Mouse (Mus musculus) ES-E14 (cell line): Measurements from ENCODE around the gene Car1. TPM values are rescaled to one million over a fixed set of nuclear protein-coding genes. Genes with fewer than 3 reads are reported as not detected.
"Not testable (repeated sequence)": the region's sequence is repeated elsewhere in the genome, so short reads cannot be mapped to it uniquely, and the experiment has no call there.

Experiments used
- DNase-seq: peaks from one replicate; pipeline ENCODE4 v3.0.0-alpha.2; 2013; ENCODE audit warnings: low read depth, low spot score
- H3K27ac ChIP-seq: 2 replicates; pipeline ENCODE4 v1.5.1; 2012; ENCODE audit warnings: low read depth, mild to moderate bottlenecking, low read length, moderate library complexity, mixed read lengths; ENCODE audit not compliant: poor library complexity, insufficient read depth, severe bottlenecking
- H3K36me3 ChIP-seq: 2 replicates; pipeline ENCODE4 v1.6.1; 2012; ENCODE audit warnings: mild to moderate bottlenecking, low read length, moderate library complexity, mixed read lengths; ENCODE audit not compliant: control insufficient read depth, poor library complexity, insufficient read depth, severe bottlenecking
- H3K4me1 ChIP-seq, 2 experiments: fragments of 150-350 bp in 1 of 2; sonication (generic) in 1 of 2; 2 replicates each; pipeline ENCODE4 v1.6.1; 2012; ENCODE audit warnings: low read length in 2 of 2, mild to moderate bottlenecking in 1 of 2, mixed read lengths in 1 of 2; ENCODE audit not compliant: control insufficient read depth in 2 of 2, insufficient read depth in 2 of 2, poor library complexity in 1 of 2
- H3K4me3 ChIP-seq, 2 experiments: fragments of 150-350 bp in 1 of 2; sonication (generic) in 1 of 2; 2 replicates each; pipeline ENCODE4 v1.5.1; 2012; ENCODE audit warnings: low read length in 2 of 2, low read depth in 1 of 2, mild to moderate bottlenecking in 1 of 2, mixed read lengths in 1 of 2; ENCODE audit not compliant: insufficient read depth in 1 of 2, poor library complexity in 1 of 2, severe bottlenecking in 1 of 2
- H3K9ac ChIP-seq: 2 replicates; pipeline ENCODE4 v1.6.1; 2012; ENCODE audit warnings: low read depth, mild to moderate bottlenecking, low read length, mixed read lengths; ENCODE audit not compliant: poor library complexity, insufficient read depth, severe bottlenecking
- H3K9me3 ChIP-seq: fragments of 150-350 bp; sonication (generic); 2 replicates; pipeline ENCODE4 v1.6.1; 2012; ENCODE audit warnings: low read depth, mild to moderate bottlenecking, low read length; ENCODE audit not compliant: control insufficient read depth, insufficient read depth
- CHD2 ChIP-seq: IDR thresholded peaks from 2 replicates; pipeline ENCODE4 v1.6.1; 2014; ENCODE audit warnings: mild to moderate bottlenecking, low read depth, low read length, inconsistent platforms
- HCFC1 ChIP-seq: IDR thresholded peaks from 2 replicates; pipeline ENCODE4 v1.6.1; 2012; ENCODE audit warnings: low read length, inconsistent platforms, borderline replicate concordance; ENCODE audit not compliant: insufficient read depth
- MAFK ChIP-seq: IDR thresholded peaks from 2 replicates; pipeline ENCODE4 v1.6.1; 2014; ENCODE audit warnings: mild to moderate bottlenecking, low read depth, low read length, inconsistent platforms; ENCODE audit not compliant: insufficient read depth
- ZC3H11A ChIP-seq: IDR thresholded peaks from 2 replicates; pipeline ENCODE4 v1.6.1; 2012; ENCODE audit warnings: low read depth, mild to moderate bottlenecking, inconsistent platforms, low read length, borderline replicate concordance
- ZNF384 ChIP-seq: IDR thresholded peaks from 2 replicates; pipeline ENCODE4 v1.6.1; 2012; ENCODE audit warnings: low read depth, low read length, inconsistent platforms
- in situ Hi-C, 2 experiments: fragments of 600-800 bp; cut with MboI; formaldehyde crosslinking; loops; one replicate each; pipeline ENCODE4 v1.15.1; 2025; ENCODE audit warnings: low sequenced_read_pairs in 2 of 2, inconsistent platforms in 1 of 2; ENCODE audit not compliant: unreplicated experiment in 2 of 2
- total RNA-seq: library from RNA; depleted of rRNA; stranded (reverse); fragments of 300-350 nt; gene quantifications from 2 replicates; pipeline ENCODE4 v1.2.3, GENCODE M21; 2012

The Car1 gene
- total RNA-seq, 1 experiment: not detected

DNA sequence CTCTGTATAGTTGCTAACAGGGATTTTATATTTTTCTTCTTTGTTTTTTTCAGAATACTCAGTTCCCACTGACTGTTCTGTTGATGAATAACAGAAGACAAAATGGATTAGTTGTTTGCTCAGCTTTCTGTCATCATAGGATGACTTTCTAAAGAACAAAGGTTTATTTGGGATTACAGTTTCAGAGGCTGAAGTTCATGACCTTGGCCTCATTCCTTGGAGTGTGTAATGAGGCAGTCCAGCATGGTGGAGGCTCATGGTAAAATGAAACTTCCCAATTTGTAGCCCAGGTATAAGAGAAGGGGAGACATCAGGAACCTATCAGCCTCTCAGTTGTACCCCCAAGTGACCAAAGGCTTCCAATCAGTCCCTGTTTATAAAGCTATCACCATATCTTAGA, 20.7 kb upstream of the Car1 start:
- Histone ChIP-seq H3K4me1 (no peaks in the 10 kb centered on the region), H3K27ac (no peak overlapping the region), H3K36me3 (no peaks in the 10 kb centered on the region), H3K4me3 (no peak overlapping the region), H3K9me3 (no peaks in the 10 kb centered on the region), H3K9ac (no peak overlapping the region)
- in situ Hi-C loops: no loop called here
- TF ChIP-seq HCFC1 (no peak), CHD2 (no peak)
- DNase-seq: no peak

DNA sequence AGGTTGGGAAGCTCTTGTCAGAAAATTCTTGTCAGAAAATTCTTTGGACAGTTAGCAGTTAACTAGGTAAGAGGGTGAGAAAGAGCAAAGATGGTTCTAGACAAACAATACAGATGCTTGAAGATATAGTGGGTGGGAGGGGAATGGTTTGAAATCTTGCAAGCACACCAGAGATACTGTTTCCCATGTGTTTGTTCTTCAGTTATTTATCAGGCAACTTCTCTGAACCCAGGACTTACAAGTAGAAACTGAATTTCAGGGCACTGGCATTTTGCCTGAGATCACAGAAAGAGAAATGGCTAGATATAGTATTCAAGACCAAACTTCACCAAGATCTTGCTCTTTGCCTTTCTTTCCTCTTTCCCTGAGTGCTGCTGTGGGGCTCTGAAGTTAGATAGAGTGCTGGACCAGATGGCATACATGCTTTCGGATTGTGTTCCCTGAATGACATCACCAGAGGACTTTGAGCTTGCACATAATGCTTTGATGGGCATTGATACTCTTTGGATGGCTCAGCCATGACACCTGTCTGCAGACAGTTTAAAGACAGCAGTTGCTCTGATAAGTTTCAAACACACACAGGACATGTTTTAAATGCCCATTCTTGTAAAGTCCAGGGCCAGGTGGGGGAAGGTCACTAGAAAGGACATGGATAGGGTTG, 11.8 kb upstream of the Car1 start:
- Histone ChIP-seq H3K9ac (no peak overlapping the region), H3K4me1 (no peaks in the 10 kb centered on the region), H3K9me3 (no peaks in the 10 kb centered on the region), H3K27ac (no peak overlapping the region), H3K4me3 (no peak overlapping the region), H3K36me3 (no peaks in the 10 kb centered on the region)
- in situ Hi-C loops: no loop called here
- TF ChIP-seq MAFK: no peak
- TF ChIP-seq ZNF384: no peak
- no peak for TF ChIP-seq HCFC1
- TF ChIP-seq ZC3H11A: no peak
- no peak for TF ChIP-seq CHD2
- DNase-seq: no peak

DNA sequence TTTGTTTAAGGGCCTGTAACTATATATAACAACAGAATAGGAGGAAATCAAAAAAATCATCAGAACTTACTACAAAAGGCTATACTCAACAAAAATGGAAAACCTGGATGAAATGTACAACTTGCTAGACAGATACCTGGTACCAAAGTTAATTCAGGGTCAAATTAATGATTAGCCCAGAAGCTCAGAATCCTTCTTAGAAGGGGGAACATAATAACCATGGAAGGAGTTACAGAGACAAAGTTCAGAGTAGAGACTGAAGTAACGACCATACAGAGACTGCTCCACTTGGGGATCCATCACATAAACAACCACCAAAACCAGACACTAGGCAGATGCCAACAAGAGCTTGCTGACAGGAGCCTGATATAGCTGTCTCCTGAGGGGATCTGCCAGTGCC, 7.2 kb upstream of the Car1 start:
- H3K36me3 ChIP-seq, DNase-seq, H3K4me3 ChIP-seq, in situ Hi-C loops, H3K4me1 ChIP-seq, H3K9me3 ChIP-seq, H3K9ac ChIP-seq, H3K27ac ChIP-seq: not testable (repeated sequence)

DNA sequence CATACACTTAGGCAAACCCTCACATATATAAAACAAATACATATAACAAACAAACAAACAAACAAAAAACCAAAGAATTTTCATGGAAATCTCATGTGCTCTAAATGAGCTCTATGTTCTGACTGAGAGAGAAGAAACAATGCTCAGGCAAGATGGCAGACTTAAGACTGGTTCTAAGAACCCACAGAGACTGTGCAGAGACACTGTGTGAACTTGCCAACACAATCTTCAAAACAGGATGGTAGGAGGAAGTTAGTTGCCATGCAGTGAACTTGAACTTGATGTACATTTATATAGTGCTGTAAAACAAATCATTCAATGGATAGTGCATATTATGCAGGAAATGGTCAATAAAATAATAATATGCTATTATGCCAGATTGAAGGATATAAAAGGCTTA, 1.5 kb downstream of the Car1 start:
- Histone ChIP-seq H3K4me1 (no peaks in the 10 kb centered on the region), H3K9me3 (no peaks in the 10 kb centered on the region), H3K27ac (no peak overlapping the region), H3K36me3 (no peaks in the 10 kb centered on the region), H3K9ac (no peak overlapping the region), H3K4me3 (no peak overlapping the region)
- TF ChIP-seq CHD2 (no peak), HCFC1 (no peak), ZC3H11A (no peak), ZNF384 (no peak)
- in situ Hi-C loops: no loop called here
- no peak for DNase-seq

DNA sequence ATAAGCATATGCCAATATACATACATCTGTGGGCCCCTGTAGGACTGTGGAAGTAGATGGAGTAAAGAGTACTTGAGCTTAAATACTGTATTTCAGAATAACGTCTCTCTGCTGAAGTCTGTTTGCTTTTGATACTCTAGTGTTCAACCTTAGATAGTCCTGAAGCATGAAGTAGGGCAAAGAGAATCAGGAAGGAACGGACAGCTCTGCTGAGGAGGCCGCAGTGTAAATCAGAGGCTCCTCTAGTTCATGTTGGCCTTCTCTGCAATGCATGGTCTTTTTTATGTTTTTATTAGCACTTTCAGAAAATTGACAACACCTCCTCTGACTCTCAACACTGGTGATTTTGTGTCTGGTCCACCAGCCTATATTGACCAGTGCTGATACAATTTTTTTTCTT, 2.2 kb downstream of the Car1 start:
- Histone ChIP-seq H3K4me1 (no peaks in the 10 kb centered on the region), H3K27ac (no peak overlapping the region), H3K9ac (no peak overlapping the region), H3K4me3 (no peak overlapping the region), H3K9me3 (no peaks in the 10 kb centered on the region), H3K36me3 (no peaks in the 10 kb centered on the region)
- in situ Hi-C loops: no loop called here
- no peak for TF ChIP-seq MAFK
- TF ChIP-seq HCFC1: no peak
- no peak for TF ChIP-seq CHD2
- no peak for DNase-seq
